Mouse (Mus musculus) midbrain, embryonic 16.5 days (tissue): ENCODE measurements around the gene Fbxw4. TPM values are rescaled to one million over a fixed set of nuclear protein-coding genes. Genes with fewer than 3 reads are reported as not detected.
"Not testable (repeated sequence)": the region's sequence is repeated elsewhere in the genome, so short reads cannot be mapped to it uniquely, and the experiment has no call there.

ENCODE experiments used
- ATAC-seq: fragments of 200-750 bp; cut with Nextera tagmentation; 2 replicates; pipeline ENCODE4 v1.8.0; 2017; ENCODE audit warnings: moderate TSS enrichment
- H3K27ac ChIP-seq: fragments of 300-500 bp; sonication (generic); 2 replicates; pipeline ENCODE4 v1.5.1; 2014; ENCODE audit warnings: mild to moderate bottlenecking, low read length, mixed read lengths
- H3K27me3 ChIP-seq: fragments of 300-500 bp; sonication (generic); 2 replicates; pipeline ENCODE4 v1.6.1; 2014; ENCODE audit warnings: low read depth, low read length, mixed read lengths; ENCODE audit not compliant: control insufficient read depth, insufficient read depth
- H3K36me3 ChIP-seq: fragments of 300-500 bp; sonication (generic); 2 replicates; pipeline ENCODE4 v1.6.1; 2014; ENCODE audit warnings: mild to moderate bottlenecking, low read length, moderate library complexity, mixed read lengths; ENCODE audit not compliant: control insufficient read depth, insufficient read depth
- H3K4me1 ChIP-seq: fragments of 300-500 bp; sonication (generic); 2 replicates; pipeline ENCODE4 v1.6.1; 2014; ENCODE audit warnings: mild to moderate bottlenecking, low read length, mixed read lengths; ENCODE audit not compliant: control insufficient read depth, insufficient read depth
- H3K4me2 ChIP-seq: fragments of 300-500 bp; sonication (generic); 2 replicates; pipeline ENCODE4 v1.6.1; 2014; ENCODE audit warnings: mild to moderate bottlenecking, low read length, mixed read lengths
- H3K4me3 ChIP-seq: fragments of 300-500 bp; sonication (generic); 2 replicates; pipeline ENCODE4 v1.5.1; 2014; ENCODE audit warnings: low read depth, mild to moderate bottlenecking, low read length, moderate library complexity, mixed read lengths
- H3K9ac ChIP-seq: fragments of 300-500 bp; sonication (generic); 2 replicates; pipeline ENCODE4 v1.6.1; 2014; ENCODE audit warnings: low read depth, low read length, mixed read lengths
- H3K9me3 ChIP-seq: fragments of 300-500 bp; sonication (generic); replicated peaks from 2 replicates; pipeline ENCODE4 v1.6.1; 2014; ENCODE audit warnings: mild to moderate bottlenecking, low read length, mixed read lengths; ENCODE audit not compliant: control insufficient read depth, poor library complexity, severe bottlenecking
- WGBS: fragments of 180-500 bp; shearing (Covaris S2); extraction: QIAGEN DNeasy Blood & Tissue Kit; methylation state at CpG from one replicate; pipeline ENCODE4 v1.1.7; 2014; 5-methylcytosine and 5-hydroxymethylcytosine counted together
- polyA plus RNA-seq: library from polyadenylated mRNA; unstranded; fragments of >200 nt; fragmentation: Nextera tagmentation; extraction: Ambion mirVana; gene quantifications from 2 replicates; pipeline ENCODE4 v1.2.1, GENCODE M21; 2015

Fbxw4 gene
- polyA plus RNA-seq, 1 experiment from 2014 or later: 5.6 TPM

GRCm38 (mm10) chr19:45549128-45549915, 110.8 kb downstream of the Fbxw4 start:
- no peak for ATAC-seq
- Histone ChIP-seq H3K4me1 (peaks cover 2% of the 10 kb centered on the region; the same call in 1 of the 2 replicates), H3K9me3 (no peaks in the 10 kb centered on the region), H3K4me2 (0 out of 2 replicates have a peak overlapping the region, but pooled peaks have one; percentile 1), H3K36me3 (no peaks in the 10 kb centered on the region), H3K27ac (no peak overlapping the region), H3K27me3 (peaks cover 25% of the 10 kb centered on the region), H3K9ac (no peak overlapping the region), H3K4me3 (no peak overlapping the region)
- 60% methylated on average over 23 of the region's 23 CpGs for WGBS

DNA sequence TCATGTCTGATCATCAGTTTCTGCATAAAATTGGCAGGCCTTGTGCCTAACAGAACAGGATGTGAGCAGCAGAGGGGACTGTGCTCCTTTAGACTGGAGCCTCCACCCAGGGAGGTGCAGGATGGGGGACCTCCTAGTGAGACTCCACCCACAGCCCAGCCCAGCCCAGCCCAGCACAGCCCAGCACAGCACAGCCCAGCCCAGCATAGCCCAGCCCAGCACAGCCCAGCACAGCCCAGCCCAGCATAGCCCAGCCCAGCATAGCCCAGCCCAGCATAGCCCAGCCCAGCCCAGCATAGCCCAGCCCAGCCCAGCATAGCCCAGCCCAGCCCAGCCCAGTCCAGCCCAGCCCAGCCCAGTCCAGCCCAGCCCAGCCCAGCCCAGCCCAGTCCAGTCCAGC, 111.9 kb downstream of the Fbxw4 start:
- H3K36me3 ChIP-seq, H3K27ac ChIP-seq, H3K4me3 ChIP-seq, ATAC-seq, H3K4me1 ChIP-seq, H3K9ac ChIP-seq, H3K9me3 ChIP-seq, H3K4me2 ChIP-seq: not testable (repeated sequence)
- peaks cover 32% of the 10 kb centered on the region for H3K27me3 ChIP-seq

GRCm38 (mm10) chr19:45544925-45545321, 115.2 kb downstream of the Fbxw4 start:
- Histone ChIP-seq H3K4me3 (peak overlapping the region; percentile 34), H3K9ac (peak overlapping the region; percentile 54), H3K9me3 (no peaks in the 10 kb centered on the region), H3K36me3 (no peaks in the 10 kb centered on the region), H3K4me2 (peak overlapping the region; percentile 82), H3K4me1 (peaks cover 10% of the 10 kb centered on the region), H3K27me3 (peaks cover 40% of the 10 kb centered on the region), H3K27ac (no peak overlapping the region)
- WGBS: under 1% methylated on average over 30 of the region's 30 CpGs
- peak; percentile 69 for ATAC-seq

DNA sequence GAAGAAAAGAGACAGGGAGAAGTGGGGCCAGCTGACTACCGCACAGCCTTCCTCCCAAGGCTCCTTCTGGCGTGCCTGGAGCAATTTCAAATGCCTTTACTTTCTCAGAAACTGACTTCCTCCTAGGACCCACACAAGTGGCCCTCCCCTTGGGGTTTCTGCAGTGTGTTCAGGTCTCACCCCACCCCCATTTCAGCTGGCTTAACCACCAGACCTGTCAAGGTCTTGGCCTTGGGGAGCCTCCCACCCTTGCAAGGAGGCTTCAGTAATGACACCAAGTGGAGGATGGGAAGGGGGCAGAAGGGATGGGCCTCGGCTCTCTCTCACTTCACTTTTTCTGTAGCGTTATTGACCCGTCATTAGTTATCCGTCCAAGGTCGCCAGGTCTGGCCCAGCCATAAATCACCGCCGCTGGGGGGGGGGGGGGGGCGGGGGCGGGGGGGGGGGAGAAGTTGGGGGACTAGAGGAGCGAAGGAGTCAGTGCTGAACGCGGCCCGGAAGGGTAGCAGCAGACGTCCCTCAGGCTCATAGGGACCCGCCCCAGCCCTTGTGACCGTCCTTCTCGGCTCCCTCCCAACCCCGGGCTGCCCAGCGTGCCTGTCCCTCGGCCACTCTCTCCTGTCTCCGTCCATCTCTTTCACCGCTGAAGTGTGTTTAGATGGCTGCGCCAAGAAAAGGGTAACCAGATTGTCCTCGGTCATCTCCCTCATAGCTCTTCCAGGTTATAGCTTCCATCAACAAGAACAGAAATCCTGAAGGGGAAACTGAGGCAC, 115.8 kb downstream of the Fbxw4 start:
- Histone ChIP-seq H3K4me3 (peak overlapping the region; percentile 34), H3K27me3 (peaks cover 34% of the 10 kb centered on the region), H3K36me3 (no peaks in the 10 kb centered on the region), H3K9me3 (no peaks in the 10 kb centered on the region), H3K9ac (peak overlapping the region; percentile 54; the same call in 1 of the 2 replicates), H3K27ac (no peak overlapping the region), H3K4me2 (peak overlapping the region; percentile 82), H3K4me1 (peaks cover 10% of the 10 kb centered on the region)
- no peak for ATAC-seq
- WGBS: 1% methylated on average over 21 of the region's 26 CpGs

DNA sequence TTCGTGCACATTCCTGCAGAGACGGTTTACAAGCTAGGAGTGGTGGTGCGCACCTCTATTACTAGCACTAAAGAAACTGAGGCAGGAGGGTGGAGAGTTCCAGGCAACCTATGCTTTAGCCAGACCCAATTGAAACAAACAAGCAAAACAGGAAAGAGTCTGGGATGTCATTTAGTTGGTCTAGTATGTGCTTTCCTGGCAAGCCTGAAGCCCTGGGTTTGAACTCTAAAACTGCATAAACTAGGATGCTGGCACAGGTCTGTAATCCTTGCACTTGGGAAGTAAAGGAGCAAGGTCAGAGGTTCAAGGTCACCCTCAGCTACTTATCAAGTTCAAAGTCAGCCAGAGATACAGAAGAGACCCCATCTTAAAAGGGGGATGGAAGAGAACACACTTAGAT, 118.1 kb downstream of the Fbxw4 start:
- Histone ChIP-seq H3K27ac (peak overlapping the region; percentile 55), H3K36me3 (no peaks in the 10 kb centered on the region), H3K27me3 (peaks cover 31% of the 10 kb centered on the region), H3K9me3 (no peaks in the 10 kb centered on the region), H3K4me1 (peaks cover 8% of the 10 kb centered on the region), H3K9ac (peak overlapping the region; percentile 70), H3K4me2 (peak overlapping the region; percentile 71), H3K4me3 (peak overlapping the region; percentile 45)
- ATAC-seq: no peak
- 12% methylated on average over 3 of the region's 3 CpGs for WGBS

DNA sequence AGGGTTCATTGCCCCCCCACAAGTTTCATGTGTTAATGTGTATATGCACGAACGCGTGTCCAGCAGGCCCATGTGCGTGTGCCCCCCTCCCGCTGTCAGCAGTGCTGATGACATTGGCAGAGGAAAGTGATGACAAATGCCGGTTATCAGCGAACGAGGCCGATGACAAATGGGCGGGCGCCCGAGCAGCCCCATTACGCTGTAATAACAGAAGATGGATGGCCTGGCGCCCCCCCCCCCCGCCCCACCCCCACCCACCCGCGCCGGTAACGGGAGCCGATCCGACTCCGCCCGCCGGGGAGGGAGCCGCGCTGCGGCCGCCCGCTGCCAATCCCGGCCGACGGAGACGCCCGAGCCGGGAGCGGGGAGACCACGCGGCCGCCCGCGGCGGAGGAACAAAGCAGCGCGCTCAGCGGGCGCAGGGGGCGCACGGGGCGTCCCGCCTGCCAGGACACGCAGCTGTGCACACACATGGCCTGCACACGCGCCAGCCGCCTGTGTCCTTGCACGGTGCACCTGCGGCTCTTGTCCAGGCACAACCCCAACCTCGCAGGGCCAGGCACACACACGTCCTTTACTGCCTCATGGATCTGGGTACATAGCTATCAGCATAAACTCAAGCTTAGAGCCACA, 118.6 kb downstream of the Fbxw4 start:
- Histone ChIP-seq H3K36me3 (no peaks in the 10 kb centered on the region), H3K9ac (peak overlapping the region; percentile 70), H3K27ac (peak overlapping the region; percentile 55), H3K9me3 (no peaks in the 10 kb centered on the region), H3K4me2 (peak overlapping the region; percentile 71), H3K4me1 (peaks cover 8% of the 10 kb centered on the region), H3K27me3 (peaks cover 29% of the 10 kb centered on the region), H3K4me3 (peak overlapping the region; percentile 45)
- peak; percentile 52 for ATAC-seq
- 1% methylated on average over 38 of the region's 58 CpGs for WGBS

DNA sequence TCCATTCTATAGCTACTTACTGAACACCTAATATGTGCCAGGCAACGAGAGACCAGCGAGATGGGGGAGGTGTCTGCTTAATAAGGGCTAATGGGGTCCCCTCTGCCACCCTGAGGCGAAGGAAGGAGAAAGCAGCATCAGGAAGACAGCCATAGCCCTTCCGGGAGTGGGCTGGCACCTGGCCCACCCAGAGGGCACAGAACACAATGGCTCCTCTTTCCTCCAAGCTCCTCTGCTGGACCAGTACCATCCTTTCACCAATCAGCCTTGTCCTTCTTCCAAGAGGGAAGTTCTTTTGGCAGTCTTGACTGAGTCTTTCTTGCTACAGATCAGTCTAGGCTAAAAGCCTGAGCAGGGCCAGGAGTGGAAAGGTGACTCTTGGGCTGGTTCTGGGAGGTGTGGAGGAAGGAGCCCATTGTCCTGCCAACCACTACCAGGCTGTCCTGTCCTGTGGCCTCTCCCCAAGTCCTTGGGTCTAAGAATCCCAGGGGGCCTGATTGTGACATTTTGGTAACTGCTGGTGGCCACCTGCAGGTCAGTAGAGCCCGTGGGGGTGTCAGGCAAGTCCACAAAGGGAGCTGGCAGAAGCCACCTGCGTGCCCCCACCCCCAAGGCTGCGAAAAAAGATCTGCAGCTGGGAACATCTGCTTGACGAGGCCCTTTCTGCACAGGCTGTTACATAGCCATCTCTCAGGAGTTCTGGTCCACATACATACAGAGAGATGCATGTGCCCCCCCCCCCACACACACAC, 119.3 kb downstream of the Fbxw4 start:
- H3K4me3 ChIP-seq: peak overlapping the region; percentile 45
- peaks cover 24% of the 10 kb centered on the region for H3K27me3 ChIP-seq
- H3K27ac ChIP-seq: peak overlapping the region; percentile 55; the same call in 1 of the 2 replicates
- H3K4me2 ChIP-seq: peak overlapping the region; percentile 71
- H3K9ac ChIP-seq: peak overlapping the region; percentile 70
- no peaks in the 10 kb centered on the region for H3K36me3 ChIP-seq
- peak; percentile 34; the same call in 1 of the 2 replicates for ATAC-seq
- H3K9me3 ChIP-seq: no peaks in the 10 kb centered on the region
- 20% methylated on average over 8 of the region's 8 CpGs for WGBS
- peaks cover 8% of the 10 kb centered on the region for H3K4me1 ChIP-seq

GRCm38 (mm10) chr19:45537505-45537904, 122.6 kb downstream of the Fbxw4 start:
- Histone ChIP-seq H3K4me1 (peaks cover 8% of the 10 kb centered on the region), H3K27me3 (peaks cover 5% of the 10 kb centered on the region), H3K4me3 (no peak overlapping the region), H3K27ac (no peak overlapping the region), H3K4me2 (no peak overlapping the region), H3K9ac (no peak overlapping the region), H3K9me3 (no peaks in the 10 kb centered on the region), H3K36me3 (no peaks in the 10 kb centered on the region)
- ATAC-seq: no peak
- 55% methylated on average over 1 of the region's 1 CpGs for WGBS
